Mouse (Mus musculus) heart, embryonic 12.5 days (tissue): ENCODE measurements around the gene Mup4. TPM values are rescaled to one million over a fixed set of nuclear protein-coding genes. Genes with fewer than 3 reads are reported as not detected.
"Not testable (repeated sequence)": the region's sequence is repeated elsewhere in the genome, so short reads cannot be mapped to it uniquely, and the experiment has no call there.

Experiments
- ATAC-seq: fragments of 200-750 bp; cut with Nextera tagmentation; 2 replicates; pipeline ENCODE4 v1.8.0; 2017; ENCODE audit warnings: moderate TSS enrichment, moderate library complexity; ENCODE audit not compliant: insufficient number of reproducible peaks, low FRiP score
- H3K27ac ChIP-seq: fragments of 300-500 bp; sonication (generic); 2 replicates; pipeline ENCODE4 v1.5.1; 2016; ENCODE audit warnings: mild to moderate bottlenecking, moderate library complexity; ENCODE audit not compliant: poor library complexity, severe bottlenecking
- H3K27me3 ChIP-seq: fragments of 300-500 bp; sonication (generic); replicated peaks from 2 replicates; pipeline ENCODE4 v1.6.1; 2016; ENCODE audit warnings: mild to moderate bottlenecking, moderate library complexity
- H3K36me3 ChIP-seq: fragments of 300-500 bp; sonication (generic); 2 replicates; pipeline ENCODE4 v1.6.1; 2016; ENCODE audit warnings: mild to moderate bottlenecking, moderate library complexity
- H3K4me1 ChIP-seq: fragments of 300-500 bp; sonication (generic); replicated peaks from 2 replicates; pipeline ENCODE4 v1.6.1; 2016; ENCODE audit warnings: mild to moderate bottlenecking
- H3K4me2 ChIP-seq: fragments of 300-500 bp; sonication (generic); 2 replicates; pipeline ENCODE4 v1.6.1; 2016; ENCODE audit warnings: mild to moderate bottlenecking, moderate library complexity
- H3K4me3 ChIP-seq: fragments of 300-500 bp; sonication (generic); 2 replicates; pipeline ENCODE4 v1.5.1; 2016; ENCODE audit warnings: mild to moderate bottlenecking
- H3K9ac ChIP-seq: fragments of 300-500 bp; sonication (generic); 2 replicates; pipeline ENCODE4 v1.6.1; 2016; ENCODE audit warnings: mild to moderate bottlenecking, moderate library complexity
- H3K9me3 ChIP-seq: fragments of 300-500 bp; sonication (generic); replicated peaks from 2 replicates; pipeline ENCODE4 v1.6.1; 2016; ENCODE audit warnings: mild to moderate bottlenecking, moderate library complexity
- WGBS: fragments of 180-500 bp; shearing (Covaris S2); methylation state at CpG from one replicate; pipeline ENCODE4 v1.1.7; 2016; 5-methylcytosine and 5-hydroxymethylcytosine counted together
- polyA plus RNA-seq: library from polyadenylated mRNA; unstranded; fragments of >200 nt; fragmentation: Nextera tagmentation; extraction: Ambion mirVana; gene quantifications from 2 replicates; pipeline ENCODE4 v1.2.1, GENCODE M21; 2016

Gene Mup4
- not detected in 2 replicates for polyA plus RNA-seq

- no peak within 1 kb of the TSS for H3K27ac ChIP-seq
- H3K4me2 ChIP-seq, result no peak within 1 kb of the TSS
- H3K4me1 ChIP-seq, result no peaks in the 10 kb centered on the region
- H3K9ac ChIP-seq, result no peak within 1 kb of the TSS
- no peaks in the 10 kb centered on the region for H3K9me3 ChIP-seq
- WGBS, result 71% methylated on average over 3 of the region's 3 CpGs
- H3K27me3 ChIP-seq, result no peaks in the 10 kb centered on the region
- no peak for ATAC-seq
- H3K36me3 ChIP-seq, result no peaks in the 10 kb centered on the region
- no peak within 1 kb of the TSS for H3K4me3 ChIP-seq
These were observed at the start of gene Mup4 for GRCm38 (mm10) chr4:59960610-59961009. Mup4 (minus strand) TSS chr4:59960710.

- not testable (repeated sequence) for H3K4me2 ChIP-seq, H3K4me3 ChIP-seq, H3K36me3 ChIP-seq, ATAC-seq, H3K27me3 ChIP-seq, H3K4me1 ChIP-seq, H3K9ac ChIP-seq, H3K9me3 ChIP-seq, H3K27ac ChIP-seq
These were observed 37.4 kb upstream of the Mup4 start for GRCm38 (mm10) chr4:59997894-59998293.

- Histone ChIP-seq H3K4me2 (no peak within 1 kb of the TSS), H3K36me3 (no peaks in the 10 kb centered on the region), H3K9ac (no peak within 1 kb of the TSS), H3K4me1 (no peaks in the 10 kb centered on the region), H3K4me3 (no peak within 1 kb of the TSS), H3K27me3 (no peaks in the 10 kb centered on the region), H3K9me3 (no peaks in the 10 kb centered on the region), H3K27ac (no peak within 1 kb of the TSS)
- WGBS, result 43% methylated on average over 3 of the region's 3 CpGs
- no peak for ATAC-seq
These were observed 3.2 kb upstream of the Mup4 start, which contains the start of gene Mup6 for GRCm38 (mm10) chr4:59963405-59964344. Mup6 (plus strand) TSS chr4:59964294.

- ATAC-seq, result no peak
- Histone ChIP-seq H3K9ac (no peak overlapping the region), H3K9me3 (no peaks in the 10 kb centered on the region), H3K27ac (no peak overlapping the region), H3K4me1 (no peaks in the 10 kb centered on the region), H3K4me3 (no peak overlapping the region), H3K36me3 (no peaks in the 10 kb centered on the region), H3K4me2 (no peak overlapping the region), H3K27me3 (no peaks in the 10 kb centered on the region)
- WGBS, result 71% methylated on average over 2 of the region's 2 CpGs
These were observed 23.0 kb downstream of the Mup4 start for GRCm38 (mm10) chr4:59937543-59937942.

- Histone ChIP-seq H3K27ac (no peak overlapping the region), H3K9ac (no peak overlapping the region), H3K4me3 (no peak overlapping the region), H3K4me1 (no peaks in the 10 kb centered on the region), H3K4me2 (no peak overlapping the region), H3K36me3 (no peaks in the 10 kb centered on the region), H3K27me3 (no peaks in the 10 kb centered on the region), H3K9me3 (no peaks in the 10 kb centered on the region)
- 44% methylated on average over 6 of the region's 6 CpGs for WGBS
- ATAC-seq, result peak; percentile 64; the same call in 1 of the 2 replicates
These were observed 27.8 kb downstream of the Mup4 start for GRCm38 (mm10) chr4:59932505-59933281.

- Histone ChIP-seq H3K9ac (no peak overlapping the region), H3K27me3 (no peaks in the 10 kb centered on the region), H3K4me1 (peaks cover 5% of the 10 kb centered on the region), H3K4me2 (no peak overlapping the region), H3K4me3 (no peak overlapping the region), H3K36me3 (no peaks in the 10 kb centered on the region), H3K27ac (no peak overlapping the region), H3K9me3 (no peaks in the 10 kb centered on the region)
- 18% methylated on average over 6 of the region's 6 CpGs for WGBS
- ATAC-seq, result no peak
These were observed 32.2 kb downstream of the Mup4 start for GRCm38 (mm10) chr4:59928347-59928746.

GRCm38 (mm10) chr4:59927666-59928065 lies 32.8 kb downstream of the Mup4 start:
- H3K4me1 ChIP-seq, result peaks cover 9% of the 10 kb centered on the region
- no peak for ATAC-seq
- WGBS, result 75% methylated on average over 3 of the region's 3 CpGs

GRCm38 (mm10) chr4:59925082-59925481 lies 35.4 kb downstream of the Mup4 start:
- Histone ChIP-seq H3K36me3 (no peaks in the 10 kb centered on the region), H3K4me1 (peaks cover 9% of the 10 kb centered on the region), H3K4me2 (no peak overlapping the region), H3K4me3 (no peak overlapping the region), H3K27ac (no peak overlapping the region), H3K9me3 (no peaks in the 10 kb centered on the region), H3K9ac (no peak overlapping the region), H3K27me3 (no peaks in the 10 kb centered on the region)
- no peak for ATAC-seq
- WGBS, result 86% methylated on average over 9 of the region's 9 CpGs

More at GRCm38 (mm10) chr4:59927666-59928065, 32.8 kb downstream of the Mup4 start:
- Histone ChIP-seq H3K36me3 (no peaks in the 10 kb centered on the region), H3K27ac (no peak overlapping the region), H3K4me2 (no peak overlapping the region), H3K4me3 (no peak overlapping the region), H3K9ac (no peak overlapping the region), H3K27me3 (no peaks in the 10 kb centered on the region), H3K9me3 (no peaks in the 10 kb centered on the region)

GRCm38 (mm10) chr4:59917966-59918365 lies 42.5 kb downstream of the Mup4 start:
- H3K36me3 ChIP-seq, result no peaks in the 10 kb centered on the region
- WGBS, result 86% methylated on average over 3 of the region's 3 CpGs
- ATAC-seq, result no peak
- H3K4me1 ChIP-seq, result 0 out of 2 replicates have a peak, but pooled peaks cover under 1% of the 10 kb centered on the region
- H3K27ac ChIP-seq, result no peak overlapping the region
- H3K9me3 ChIP-seq, result no peaks in the 10 kb centered on the region
- H3K27me3 ChIP-seq, result peaks cover 11% of the 10 kb centered on the region; the same call in 1 of the 2 replicates
- H3K4me2 ChIP-seq, result no peak overlapping the region
- H3K4me3 ChIP-seq, result no peak overlapping the region
- H3K9ac ChIP-seq, result no peak overlapping the region

GRCm38 (mm10) chr4:59914608-59915403 lies 45.7 kb downstream of the Mup4 start, which contains the start of gene Slc46a2:
Slc46a2 (minus strand) TSS chr4:59915056.
- Histone ChIP-seq H3K4me1 (no peaks in the 10 kb centered on the region), H3K9me3 (no peaks in the 10 kb centered on the region), H3K4me3 (no peak within 1 kb of the TSS), H3K36me3 (no peaks in the 10 kb centered on the region), H3K9ac (no peak within 1 kb of the TSS), H3K4me2 (0 out of 2 replicates have a peak within 1 kb of the TSS, but pooled peaks have one; percentile 1), H3K27ac (no peak within 1 kb of the TSS), H3K27me3 (peaks cover 11% of the 10 kb centered on the region; the same call in 1 of the 2 replicates)
- WGBS, result 17% methylated on average over 22 of the region's 22 CpGs
- ATAC-seq, result no peak
